24 mouse cellular contexts compared by ENCODE assay signal in genomic region chr10:60110908-60111475, GRCm38 (mm10). TPM values are rescaled to one million over a fixed set of nuclear protein-coding genes. Genes with fewer than 3 reads are reported as not detected.
DNase-seq lines count a peak whose midpoint lies in the region; TF ChIP-seq lines count a peak whose summit lies in the region.
"Had no signal": no experiment of that assay in that cellular context is flagged by ENCODE, and none has a peak within 500 bp of the region (broad histone marks: within the 10 kb centered on the region; RNA-seq: fewer than 3 reads in every experiment).

No protein-coding gene starts in this region.

- no peak for TF ChIP-seq CTCF in left cerebral cortex, adult 2 months (IDR thresholded peaks at IDR 0.05)

- peak overlapping the region; percentile 7; the same call in 1 of the 2 replicates for H3K4me3 ChIP-seq in left cerebral cortex, adult 2 months
- H3K4me3 ChIP-seq: embryonic facial prominence, embryonic 10.5 days; embryonic facial prominence, embryonic 13.5 days; erythroblast, embryonic 14.5 days; forebrain, embryonic 10.5 days; forebrain, embryonic 13.5 days; gastrocnemius, adult 2 months; heart, embryonic 10.5 days; heart, embryonic 13.5 days had no signal

- peak; percentile 51 for DNase-seq in cerebellum, adult 11-12 months
- DNase-seq in cerebellum, adult 9-11 months = no peak
- DNase-seq in cerebellum, postnatal 14 days = peak; percentile 28 to 34
- DNase-seq in cerebellum, adult 11 months = no peak
- no peak for DNase-seq in left cerebral cortex, adult 2 months (ENCODE audit: extremely low spot score in 1 of 2, low spot score in 2 of 2)
- no peak for DNase-seq in left cerebral cortex, postnatal 10 days (ENCODE audit: extremely low spot score in 1 of 2, low spot score in 2 of 2)
- DNase-seq in brain, adult 2 months (ENCODE audit: low read depth, low spot score) = peak; percentile 50
- DNase-seq in frontal cortex, adult 2 months (ENCODE audit: extremely low spot score in 1 of 2, low spot score in 1 of 2) = no peak
- DNase-seq: adrenal gland, adult 8-10 months; adrenal gland, postnatal 25 days; embryo, embryonic 11 days; gastrocnemius, adult 2 months; gastrocnemius, postnatal 14 days; heart, adult 18-20 months; heart, postnatal 14 days; heart, postnatal 4 days had no signal

- intact Hi-C loops in left cerebral cortex, adult 2 months (cut with DNase I) = no loop called here
- intact Hi-C loops in left cerebral cortex, postnatal 10 days (cut with DNase I) = no loop called here

- peak overlapping the region; percentile 45; the same call in 1 of the 2 replicates for H3K27ac ChIP-seq in left cerebral cortex, adult 2 months
- H3K27ac ChIP-seq: embryonic facial prominence, embryonic 10.5 days; embryonic facial prominence, embryonic 13.5 days; forebrain, embryonic 10.5 days; forebrain, embryonic 13.5 days; gastrocnemius, adult 2 months; heart, embryonic 10.5 days; heart, embryonic 13.5 days; hindbrain, embryonic 14.5 days had no signal

RNA-seq across cellular contexts. Expression of gene Spock2, which starts 5.0 kb away (rescaled TPM):
- total RNA-seq in left cerebral cortex, adult 2 months (2021) = 100 to 1,000 TPM; 541 to 578 TPM
- 100 to 1,000 TPM; 484 to 496 TPM for total RNA-seq in left cerebral cortex, postnatal 10 days (2021)
- polyA plus RNA-seq in frontal cortex, adult 2 months (2012; rRNA removed) = 362 and 366 TPM in 2 replicates

Comparison
In these comparisons a context has a peak if more than half of its experiments do, and no peak if none do; other contexts are left out.
1. DNase-seq: peak in cerebellum, adult 11-12 months (single experiment), cerebellum, postnatal 14 days (2 of 2) and brain, adult 2 months (single experiment); none in cerebellum, adult 9-11 months (single experiment), cerebellum, adult 11 months (single experiment), left cerebral cortex, adult 2 months (0 of 2), left cerebral cortex, postnatal 10 days (0 of 2) and frontal cortex, adult 2 months (0 of 2).